Mouse (Mus musculus) testis, adult 2 months (tissue): ENCODE results near the gene Tmem50a.

ENCODE experiments used
- CTCF ChIP-seq: fragments of 200-500 bp; IDR thresholded peaks from 2 replicates; pipeline ENCODE4 v1.5.1; 2012; ENCODE audit warnings: low read depth, mild to moderate bottlenecking, inconsistent platforms, low read length, moderate library complexity; ENCODE audit not compliant: control insufficient read depth, insufficient read depth, insufficient replicate concordance
- POLR2A ChIP-seq: fragments of 200-500 bp; IDR thresholded peaks from 2 replicates; pipeline ENCODE4 v1.6.1; 2012; ENCODE audit warnings: low read depth, mild to moderate bottlenecking, inconsistent platforms, low read length, moderate library complexity; ENCODE audit not compliant: control insufficient read depth

DNA sequence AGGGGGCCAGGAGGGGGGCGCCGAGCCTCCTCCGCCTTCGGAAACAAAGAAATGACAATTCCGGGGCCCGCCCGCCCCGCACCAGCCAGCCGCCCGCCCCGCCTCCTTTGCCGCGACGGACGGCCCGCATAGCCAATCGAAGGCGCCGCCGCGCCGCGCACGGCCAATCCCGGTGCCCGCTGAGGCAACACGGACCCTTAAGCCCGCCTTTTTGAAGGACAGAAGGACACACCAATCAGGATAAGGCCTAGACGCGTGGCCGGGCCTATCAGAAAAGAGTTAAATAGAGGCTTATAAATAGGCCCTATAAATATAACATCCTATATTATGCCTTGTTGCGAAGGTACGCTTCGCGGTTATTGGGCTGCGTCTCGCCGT, 61.6 kb downstream of the Tmem50a start, which contains the start of gene Maco1:
- no peak for TF ChIP-seq CTCF
- TF ChIP-seq POLR2A = no peak
